Mouse (Mus musculus) kidney, postnatal 36 days (tissue): ENCODE data around the gene Alpk1.

Experiments used
- DNase-seq, 2 experiments: peaks; one replicate each; pipeline ENCODE4 v3.0.0; 2021 to 2022; ENCODE audit warnings: mixed read lengths in 2 of 2

The Alpk1 gene

DNA sequence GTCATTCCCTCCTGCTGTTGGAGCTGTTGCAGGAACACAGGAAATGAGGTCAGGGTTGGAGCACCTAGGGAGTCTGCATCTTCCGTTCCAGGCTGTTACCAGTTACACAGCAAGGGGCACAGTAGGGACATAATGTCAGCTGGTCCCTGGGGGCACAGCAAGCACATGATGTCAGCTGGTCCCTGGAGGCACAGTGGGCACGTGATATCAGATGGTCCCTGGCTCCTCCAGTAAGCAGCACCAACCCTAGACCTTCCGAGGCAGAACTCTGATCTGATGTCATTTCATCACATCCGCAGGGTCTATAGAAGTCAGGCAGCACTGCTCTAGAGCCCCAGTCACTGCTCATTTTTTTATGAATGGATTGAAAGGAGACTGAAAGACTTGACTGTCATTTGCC, 89.1 kb downstream of the Alpk1 start:
- DNase-seq, result no peak

GRCm38 (mm10) chr3:127679703-127680102, 100.6 kb downstream of the Alpk1 start:
- peak; percentile 8 to 24 for DNase-seq

DNA sequence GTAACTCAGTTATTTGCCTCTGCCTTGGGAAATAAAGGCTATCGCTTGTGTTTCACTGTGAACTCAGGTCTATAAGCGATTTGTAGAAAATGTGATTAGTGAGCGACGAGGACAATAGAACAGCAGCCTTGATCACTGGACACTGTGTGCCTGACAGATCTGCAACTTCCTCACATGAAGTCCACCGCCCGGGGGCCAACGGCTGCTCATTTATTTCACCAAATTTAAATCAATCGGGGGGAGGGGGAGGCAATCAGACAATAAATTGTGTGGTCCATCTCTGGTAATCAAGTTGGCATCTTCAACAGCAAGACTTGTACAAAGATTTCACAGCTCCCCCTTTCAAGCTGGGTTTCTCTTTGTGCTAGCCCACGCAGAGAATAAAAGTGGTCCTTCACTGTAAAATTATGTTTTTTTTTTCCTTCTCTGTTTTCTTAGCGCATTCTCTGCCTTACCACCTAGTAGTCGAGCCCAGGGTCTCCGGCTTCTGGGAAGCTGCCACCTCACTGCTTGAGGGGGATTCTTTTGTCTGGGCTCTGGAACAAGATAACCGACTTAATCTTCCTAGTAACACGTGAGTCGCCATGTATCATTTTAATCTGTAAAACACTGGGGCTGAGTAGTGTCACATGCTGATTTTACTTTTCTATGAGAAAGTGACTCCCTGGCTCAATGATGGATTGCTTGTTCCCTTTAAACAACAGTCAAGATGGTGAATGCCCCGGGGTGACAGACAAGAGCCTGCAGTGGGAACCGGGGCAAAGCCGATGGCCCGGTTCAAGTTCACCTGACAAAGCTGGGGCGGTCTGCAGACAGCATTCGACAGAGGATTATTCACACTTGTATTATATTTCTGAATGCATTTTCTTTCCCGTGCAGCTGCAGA, 118.4 kb downstream of the Alpk1 start:
- no peak for DNase-seq

- DNase-seq, result no peak
Observed at GRCm38 (mm10) chr3:127660712-127661111, 119.6 kb downstream of the Alpk1 start.

DNA sequence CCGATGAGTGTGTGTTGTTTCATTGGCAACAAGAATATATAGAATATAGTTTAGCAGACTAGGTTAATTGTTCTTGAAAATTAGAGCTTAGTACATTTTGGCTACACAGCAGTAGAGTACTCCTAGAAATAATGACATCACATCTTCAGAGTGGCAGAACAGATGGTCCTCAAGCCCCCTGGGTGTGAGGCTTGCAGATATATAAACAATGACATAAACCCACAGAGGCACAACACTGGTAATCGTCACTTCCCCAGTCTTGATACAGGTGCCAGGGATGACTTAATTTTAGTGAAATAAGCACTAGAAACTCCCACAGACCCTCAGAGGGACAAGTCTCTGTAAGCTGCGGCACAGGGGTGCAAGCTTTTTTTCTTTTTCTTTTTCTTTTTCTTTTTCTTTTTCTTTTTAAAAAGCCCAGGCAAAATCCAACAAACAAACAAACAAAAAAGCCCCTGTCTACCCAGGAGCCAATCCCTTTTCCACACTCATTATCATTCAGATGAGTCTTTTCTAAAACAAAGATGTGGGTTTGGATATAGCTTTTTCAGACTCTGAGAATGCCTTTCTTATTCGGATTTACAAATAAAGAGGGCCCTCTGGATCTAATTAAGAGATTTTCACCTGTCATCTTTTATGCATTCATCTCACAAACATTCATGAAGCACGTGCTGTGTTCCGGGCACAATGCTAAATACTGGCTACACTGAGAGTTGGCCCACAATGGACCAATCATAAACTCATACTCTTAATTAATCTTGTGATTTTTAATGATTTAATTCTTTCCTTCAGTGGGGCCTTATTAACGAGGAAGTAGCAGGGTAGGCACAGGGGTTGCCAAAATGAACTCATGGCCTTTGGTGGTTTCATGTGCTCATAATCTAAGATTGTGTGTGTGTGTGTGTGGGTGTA, 128.3 kb downstream of the Alpk1 start:
- no peak for DNase-seq

DNA sequence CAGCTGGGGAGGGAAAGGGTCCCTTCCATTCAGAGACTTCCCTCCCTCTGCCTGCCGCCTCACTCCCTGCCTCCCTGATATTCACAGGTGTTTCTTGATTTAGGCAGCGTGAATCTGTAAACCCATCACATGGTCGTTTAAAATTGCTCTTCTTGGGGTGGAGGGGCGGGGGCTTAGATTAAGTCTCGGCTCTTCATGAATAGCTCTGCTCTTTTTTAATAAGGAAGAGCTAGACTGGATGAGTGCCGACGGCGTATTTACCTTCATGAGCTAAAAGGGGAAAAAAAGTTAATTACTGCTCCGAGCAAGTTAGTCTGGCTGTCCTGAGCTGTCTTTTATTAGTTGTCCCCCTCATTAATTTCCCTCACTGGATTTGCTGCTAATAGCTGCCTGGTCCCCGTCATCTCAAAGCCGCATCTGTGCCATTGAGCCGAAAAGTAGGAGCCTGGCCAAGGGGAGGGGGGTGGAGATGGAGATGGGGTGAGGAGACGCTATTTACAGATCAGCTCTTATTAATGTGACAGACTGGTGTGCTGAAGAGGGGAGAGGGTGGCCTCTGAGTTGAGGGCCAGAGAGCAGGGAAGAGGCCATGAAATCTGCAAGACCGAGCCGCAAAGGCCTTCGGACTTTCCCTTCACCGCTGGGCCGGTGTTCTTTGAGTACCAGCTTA, 134.0 kb downstream of the Alpk1 start:
- DNase-seq, result no peak

DNA sequence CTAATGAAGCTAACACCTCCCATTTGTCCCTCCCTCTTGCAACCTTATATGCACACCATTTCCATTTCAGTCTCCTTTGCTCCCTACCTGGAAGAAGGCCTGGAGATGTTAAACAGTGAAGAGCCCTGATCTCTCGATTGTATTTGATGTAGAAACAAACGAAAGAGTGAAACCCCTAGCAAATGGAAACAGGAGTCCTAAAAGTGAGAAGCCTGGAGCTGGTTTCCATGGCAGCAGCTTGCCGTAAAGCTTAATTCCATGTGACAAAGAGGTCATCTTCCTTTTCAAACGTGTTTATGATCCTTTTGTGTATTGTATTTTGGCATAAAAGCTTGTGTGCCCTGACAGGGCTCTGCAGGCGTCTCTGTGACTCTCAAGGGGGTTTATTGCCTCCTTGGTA, 138.1 kb downstream of the Alpk1 start:
- DNase-seq, result no peak

- peak; percentile 21 to 44 for DNase-seq
Observed at GRCm38 (mm10) chr3:127640762-127641700, 139.3 kb downstream of the Alpk1 start.

DNA sequence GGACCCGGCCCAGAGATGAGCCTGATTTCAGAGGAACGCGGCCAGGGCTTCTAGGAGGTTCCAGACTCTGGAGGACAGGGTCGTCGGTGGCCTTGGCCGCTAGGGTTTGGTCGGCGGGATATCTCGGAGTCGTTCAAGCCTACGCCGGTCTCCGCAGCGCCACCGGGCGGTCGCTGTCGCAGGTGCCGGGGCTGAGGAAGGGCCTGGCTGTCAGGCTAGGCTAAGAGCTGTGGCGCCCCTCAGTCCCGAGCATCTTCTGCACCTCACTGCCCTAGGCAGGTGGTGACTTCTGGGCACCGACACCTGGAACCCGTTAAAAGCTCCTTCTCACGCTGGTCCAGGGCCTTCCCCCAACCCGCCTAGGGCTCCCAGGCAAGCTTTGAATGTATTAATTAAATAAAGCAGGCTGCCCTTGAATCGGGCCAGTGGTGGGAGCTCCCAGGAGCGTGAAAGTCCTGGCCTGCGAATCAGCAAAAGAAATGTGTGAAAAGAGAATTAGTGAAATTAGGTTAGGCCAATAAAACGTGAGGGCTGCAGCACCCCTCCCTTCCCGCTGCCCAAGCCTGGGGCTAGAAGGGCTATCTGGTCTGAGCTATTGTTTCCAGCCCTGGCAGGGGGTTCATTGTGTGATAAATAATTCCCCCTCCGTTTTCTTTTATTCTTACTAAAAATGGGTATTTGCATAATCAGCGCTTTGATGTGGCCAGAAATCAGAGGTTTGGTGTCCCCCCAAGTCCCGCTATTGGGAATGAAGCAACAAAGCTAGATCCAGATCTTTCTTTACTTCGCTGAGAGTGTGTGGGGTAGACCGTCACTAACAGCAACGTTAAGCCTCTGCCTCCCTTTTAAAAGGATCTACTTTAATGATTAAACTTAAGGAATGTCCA, 140.2 kb downstream of the Alpk1 start:
- peak in 1 of 2 experiments; percentile 71 for DNase-seq

DNA sequence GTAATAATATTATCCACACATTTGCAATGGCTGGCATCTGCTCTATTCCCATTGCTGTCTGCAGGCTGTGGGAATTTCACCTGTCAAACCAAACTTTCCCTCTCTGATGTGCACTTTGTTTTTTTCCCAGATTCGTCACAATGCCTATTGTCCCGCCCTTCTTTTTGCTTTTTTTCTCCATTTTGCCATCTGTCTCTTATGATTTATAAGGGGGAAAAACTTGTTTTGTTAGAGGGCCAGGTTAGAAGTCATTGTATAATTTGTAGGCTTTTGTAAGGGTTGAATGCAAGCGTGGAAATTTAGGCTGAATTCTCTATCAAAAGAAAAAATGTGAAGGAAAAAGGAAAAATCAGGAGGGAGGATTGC, 145.4 kb downstream of the Alpk1 start:
- DNase-seq, result no peak

DNA sequence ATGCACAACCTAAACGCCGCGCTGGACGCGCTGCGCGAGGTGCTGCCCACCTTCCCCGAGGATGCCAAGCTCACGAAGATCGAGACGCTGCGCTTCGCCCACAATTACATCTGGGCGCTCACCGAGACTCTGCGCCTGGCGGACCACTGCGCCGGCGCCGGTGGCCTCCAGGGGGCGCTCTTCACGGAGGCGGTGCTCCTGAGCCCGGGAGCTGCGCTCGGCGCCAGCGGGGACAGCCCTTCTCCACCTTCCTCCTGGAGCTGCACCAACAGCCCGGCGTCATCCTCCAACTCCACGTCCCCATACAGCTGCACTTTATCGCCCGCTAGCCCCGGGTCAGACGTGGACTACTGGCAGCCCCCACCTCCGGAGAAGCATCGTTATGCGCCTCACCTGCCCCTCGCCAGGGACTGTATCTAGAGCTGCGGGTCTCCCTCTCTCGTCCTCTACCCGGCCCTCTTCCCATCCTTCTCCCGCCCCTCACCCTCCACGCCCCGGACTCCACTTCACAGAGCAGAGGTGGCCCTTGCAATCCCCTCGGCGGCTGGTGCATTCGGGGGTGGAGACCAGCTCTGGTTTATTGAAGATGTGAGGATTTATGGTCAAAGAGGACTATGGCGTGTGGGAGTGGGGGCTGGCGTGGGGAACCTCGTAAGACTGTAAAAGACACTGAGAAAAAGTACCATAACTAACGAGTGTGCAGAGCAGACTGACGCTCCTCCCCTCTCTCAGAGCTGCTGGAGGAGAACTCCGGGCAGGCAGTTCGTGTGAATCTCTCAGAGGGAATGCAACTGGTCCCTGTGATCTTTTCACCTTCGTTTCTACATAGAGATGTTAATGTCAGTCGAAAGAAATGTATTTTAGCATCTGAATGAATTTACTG, 146.0 kb downstream of the Alpk1 start:
- peak; percentile 55 to 88 for DNase-seq

GRCm38 (mm10) chr3:127633080-127634032, 147.0 kb downstream of the Alpk1 start, which contains the start of gene Neurog2:
TSS of gene Neurog2 (plus strand) at chr3:127633135.
- DNase-seq, result peak in 1 of 2 experiments; percentile 45

GRCm38 (mm10) chr3:127632531-127632930, 147.8 kb downstream of the Alpk1 start:
- DNase-seq, result peak; percentile 23 to 50

DNA sequence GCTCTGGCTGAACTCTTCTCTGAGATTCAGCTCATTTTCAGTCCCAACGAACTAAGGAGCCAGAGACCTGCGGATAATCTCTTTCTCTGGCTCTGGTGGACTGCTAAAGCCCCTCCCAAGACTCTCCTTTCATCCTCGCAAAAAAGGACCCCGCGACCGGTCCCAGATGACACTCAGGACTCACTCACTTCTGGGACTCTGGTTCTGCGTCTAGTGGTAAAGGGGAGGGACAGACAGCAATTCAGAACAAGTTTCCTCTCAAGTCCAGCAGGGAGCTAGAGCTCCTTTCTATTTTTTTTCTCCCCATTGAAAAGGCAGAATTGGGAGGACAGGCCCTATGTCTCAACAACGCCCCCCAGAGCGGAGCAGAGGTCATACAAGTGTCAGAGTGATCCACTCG, 148.7 kb downstream of the Alpk1 start:
- peak in 1 of 2 experiments; percentile 4 for DNase-seq

GRCm38 (mm10) chr3:127630735-127631372, 149.5 kb downstream of the Alpk1 start:
- no peak for DNase-seq

DNA sequence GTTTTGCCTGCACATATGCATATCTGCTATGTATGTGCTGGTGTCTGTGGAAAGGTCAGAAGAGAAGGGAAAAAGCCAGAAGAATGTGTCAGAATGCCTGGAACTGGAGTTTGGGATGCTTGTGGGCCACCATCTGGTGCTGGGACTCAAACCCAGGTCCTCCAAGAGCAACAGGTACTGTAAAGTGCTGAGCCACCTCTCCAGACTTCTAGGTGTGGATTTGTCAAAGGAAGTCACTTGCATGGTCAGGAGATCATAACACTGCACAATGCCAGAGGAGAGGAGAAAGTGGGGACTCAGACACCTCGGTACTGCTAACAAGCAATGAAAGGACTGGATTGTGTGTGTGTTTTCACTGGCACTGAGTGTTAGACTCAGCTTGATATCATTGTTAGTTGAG, 150.1 kb downstream of the Alpk1 start:
- DNase-seq, result no peak

GRCm38 (mm10) chr3:127628311-127629184, 151.8 kb downstream of the Alpk1 start:
- peak in 1 of 2 experiments; percentile 38 for DNase-seq
